Mouse (Mus musculus): ENCODE results near the gene Sdr42e1. TPM values are rescaled to one million over a fixed set of nuclear protein-coding genes. Genes with fewer than 3 reads are reported as not detected.

Gene Sdr42e1
- 3.5 and 4.1 TPM in 2 replicates for polyA plus RNA-seq (2015; fragmentation: Nextera tagmentation; extraction: Ambion mirVana)

DNA sequence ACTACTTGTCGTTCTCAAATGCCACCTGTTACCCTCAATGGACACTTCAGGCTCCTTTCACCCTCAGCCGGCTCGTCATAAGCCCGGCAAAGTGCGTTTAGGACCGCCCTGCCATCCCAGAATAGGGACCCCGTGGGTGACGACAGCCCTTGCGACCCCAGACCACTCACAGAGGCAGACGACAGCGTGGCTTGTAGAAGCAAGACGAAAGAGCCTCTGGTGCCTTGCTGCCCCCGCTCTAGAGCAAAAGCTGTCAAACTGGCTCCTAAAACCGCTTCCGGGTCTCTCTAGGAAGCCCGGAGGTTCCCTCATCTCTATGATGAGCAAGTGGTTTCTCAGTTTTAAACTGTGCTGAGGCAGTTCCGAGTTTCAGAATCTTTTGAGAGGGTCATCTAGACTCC lies at the start of gene Sdr42e1:
TSS of gene Sdr42e1 (minus strand) at position 260 of the 401 bp plus-strand sequence.
- 7% methylated on average over 17 of the region's 17 CpGs for WGBS
- Histone ChIP-seq H3K4me2 (ENCODE audit: low read length) (peak within 1 kb of the TSS; percentile 94), H3K9ac (ENCODE audit: low read depth, low read length) (peak within 1 kb of the TSS; percentile 61), H3K27ac (no peak within 1 kb of the TSS; the same call in 1 of the 2 replicates), H3K36me3 (ENCODE audit: insufficient read depth, low read length) (no peaks in the 10 kb centered on the region), H3K4me1 (replicated peaks; ENCODE audit: insufficient read depth, low read length) (no peaks in the 10 kb centered on the region), H3K4me3 (replicated peaks; ENCODE audit: low read depth, low read length) (peak within 1 kb of the TSS; percentile 48), H3K27me3 (ENCODE audit: insufficient read depth, low read length) (no peaks in the 10 kb centered on the region), H3K9me3 (replicated peaks; ENCODE audit: low read length) (no peaks in the 10 kb centered on the region)
- TF ChIP-seq CTCF (IDR thresholded peaks at IDR 0.05; ENCODE audit: low read depth): no peak
- ATAC-seq (replicated peaks; ENCODE audit: low FRiP score, low read depth): no peak
- peak; percentile 74 for DNase-seq (ENCODE audit: low spot score)

DNA sequence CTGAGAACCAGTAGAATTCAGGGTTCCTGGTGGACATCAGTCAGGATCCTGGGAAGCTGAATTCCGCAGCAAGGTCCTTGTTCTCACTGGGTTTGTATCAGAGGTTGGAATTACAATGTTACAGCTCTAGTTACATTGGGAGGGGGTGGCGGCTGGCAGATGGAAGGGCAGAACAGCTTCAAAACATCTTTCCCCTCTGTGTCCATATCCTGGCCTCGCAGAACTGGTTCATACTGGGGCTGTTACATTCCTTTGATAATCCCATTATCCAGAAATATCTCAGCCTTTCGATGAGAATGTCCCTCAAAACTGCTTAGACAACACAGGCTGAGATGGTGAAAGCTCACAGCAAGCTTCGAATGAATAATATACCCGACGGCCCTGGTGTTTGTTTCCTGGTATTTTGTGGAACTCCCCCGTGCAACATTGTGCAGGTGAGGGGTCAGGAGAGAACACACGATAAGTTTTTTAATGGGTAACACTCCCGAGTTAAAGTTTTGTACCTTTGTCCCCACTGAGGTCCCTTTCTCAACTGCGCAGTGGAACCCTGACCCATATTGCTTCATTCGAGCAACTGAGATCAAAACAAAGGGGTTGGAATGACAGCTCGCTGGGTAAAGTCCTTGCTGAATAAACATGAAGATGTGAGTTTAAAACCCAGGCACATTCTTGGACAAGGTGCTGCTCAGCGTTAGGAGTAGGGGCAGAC lies 44.8 kb upstream of the Sdr42e1 start:
- TF ChIP-seq CTCF (IDR thresholded peaks at IDR 0.05; ENCODE audit: low read depth): no peak
- H3K9ac ChIP-seq (ENCODE audit: low read depth, low read length): no peak overlapping the region
- no peak overlapping the region for H3K4me3 ChIP-seq (replicated peaks; ENCODE audit: low read depth, low read length)
- no peak overlapping the region for H3K4me2 ChIP-seq (ENCODE audit: low read length)
- DNase-seq (ENCODE audit: low spot score): peak; percentile 24
- 65% methylated on average over 14 of the region's 14 CpGs for WGBS
- H3K36me3 ChIP-seq (ENCODE audit: insufficient read depth, low read length): no peaks in the 10 kb centered on the region
- no peaks in the 10 kb centered on the region for H3K27me3 ChIP-seq (ENCODE audit: insufficient read depth, low read length)
- peak overlapping the region; percentile 54; the same call in 1 of the 2 replicates for H3K27ac ChIP-seq
- H3K4me1 ChIP-seq (replicated peaks; ENCODE audit: insufficient read depth, low read length): no peaks in the 10 kb centered on the region
- peak; percentile 78 for ATAC-seq (replicated peaks; ENCODE audit: low FRiP score, low read depth)
- H3K9me3 ChIP-seq (replicated peaks; ENCODE audit: low read length): peaks cover 5% of the 10 kb centered on the region; the same call in 1 of the 2 replicates

DNA sequence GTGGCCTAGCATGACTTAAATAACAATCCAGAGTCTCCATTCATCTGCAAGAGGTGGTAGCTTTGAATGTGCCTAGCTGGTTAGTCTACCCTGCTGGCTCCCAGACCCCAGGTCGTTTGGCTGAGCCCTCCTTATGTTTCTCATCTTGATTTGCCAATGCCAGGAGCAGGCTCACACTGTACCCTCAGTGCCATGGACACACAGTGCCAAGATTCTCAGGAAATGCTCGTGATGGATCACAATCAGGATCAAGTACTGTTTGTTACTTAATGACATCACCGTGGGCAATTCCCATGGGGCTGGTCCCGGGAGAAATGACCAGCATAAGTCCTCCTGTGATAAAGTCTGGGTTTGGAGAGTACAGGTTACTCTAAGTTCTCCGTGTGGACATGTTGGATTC lies 42.4 kb upstream of the Sdr42e1 start:
- Histone ChIP-seq H3K4me3 (replicated peaks; ENCODE audit: low read depth, low read length) (no peak overlapping the region), H3K27me3 (ENCODE audit: insufficient read depth, low read length) (no peaks in the 10 kb centered on the region), H3K9ac (ENCODE audit: low read depth, low read length) (no peak overlapping the region), H3K9me3 (replicated peaks; ENCODE audit: low read length) (no peaks in the 10 kb centered on the region), H3K36me3 (ENCODE audit: insufficient read depth, low read length) (no peaks in the 10 kb centered on the region), H3K4me1 (replicated peaks; ENCODE audit: insufficient read depth, low read length) (no peaks in the 10 kb centered on the region), H3K27ac (no peak overlapping the region), H3K4me2 (ENCODE audit: low read length) (no peak overlapping the region)
- no peak for TF ChIP-seq CTCF (IDR thresholded peaks at IDR 0.05; ENCODE audit: low read depth)
- WGBS: 76% methylated on average over 5 of the region's 5 CpGs
- ATAC-seq (replicated peaks; ENCODE audit: low FRiP score, low read depth): no peak
- DNase-seq (ENCODE audit: low spot score): no peak

DNA sequence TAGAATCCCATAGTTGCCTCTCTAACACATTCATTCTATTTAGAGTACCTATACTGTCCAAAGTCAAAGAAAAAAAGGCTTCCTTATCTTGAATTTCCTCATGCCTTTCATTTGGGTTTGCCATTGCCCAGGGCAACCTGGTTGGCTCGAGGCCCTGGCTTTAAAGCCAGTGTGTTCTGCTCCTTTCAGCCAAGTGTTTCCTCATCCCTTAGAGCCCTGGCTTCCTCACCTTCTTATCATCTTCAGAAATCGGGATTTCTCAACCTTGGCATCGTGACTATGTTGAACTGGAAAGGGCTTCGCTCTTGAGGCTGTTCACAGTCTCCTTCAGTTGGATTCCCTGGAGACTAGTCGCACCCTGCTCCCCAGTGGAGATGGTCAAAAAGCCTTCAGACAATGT lies 41.1 kb upstream of the Sdr42e1 start:
- TF ChIP-seq CTCF (IDR thresholded peaks at IDR 0.05; ENCODE audit: low read depth): no peak
- WGBS: 90% methylated on average over 5 of the region's 5 CpGs
- Histone ChIP-seq H3K4me2 (ENCODE audit: low read length) (no peak overlapping the region), H3K27ac (no peak overlapping the region), H3K36me3 (ENCODE audit: insufficient read depth, low read length) (no peaks in the 10 kb centered on the region), H3K27me3 (ENCODE audit: insufficient read depth, low read length) (no peaks in the 10 kb centered on the region), H3K9me3 (replicated peaks; ENCODE audit: low read length) (no peaks in the 10 kb centered on the region), H3K4me3 (replicated peaks; ENCODE audit: low read depth, low read length) (no peak overlapping the region), H3K4me1 (replicated peaks; ENCODE audit: insufficient read depth, low read length) (no peaks in the 10 kb centered on the region), H3K9ac (ENCODE audit: low read depth, low read length) (no peak overlapping the region)
- DNase-seq (ENCODE audit: low spot score) (no peak), ATAC-seq (replicated peaks; ENCODE audit: low FRiP score, low read depth) (no peak)

DNA sequence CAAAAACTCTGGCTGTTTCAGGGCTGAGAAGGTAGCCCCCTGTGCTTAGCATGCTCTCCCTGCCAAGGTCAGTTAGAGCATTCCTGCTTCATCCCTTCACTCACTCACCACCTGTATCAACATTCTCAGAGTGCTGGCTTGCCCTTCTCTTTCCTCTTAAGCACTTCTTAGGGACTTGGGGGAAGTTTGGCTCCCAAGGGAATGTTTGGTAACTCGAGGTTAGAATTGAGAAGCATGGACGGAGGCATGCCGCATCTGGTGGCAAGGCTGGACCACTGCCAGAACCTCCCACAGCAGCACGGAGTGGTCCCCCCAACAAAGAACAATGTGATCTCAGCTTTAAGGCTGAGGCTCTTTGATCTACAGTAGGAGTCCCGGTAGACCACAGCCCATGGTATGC lies 38.7 kb upstream of the Sdr42e1 start:
- DNase-seq (ENCODE audit: low spot score) (no peak), ATAC-seq (replicated peaks; ENCODE audit: low FRiP score, low read depth) (no peak)
- 46% methylated on average over 5 of the region's 5 CpGs for WGBS
- no peak overlapping the region for H3K9ac ChIP-seq (ENCODE audit: low read depth, low read length)
- H3K4me1 ChIP-seq (replicated peaks; ENCODE audit: insufficient read depth, low read length): no peaks in the 10 kb centered on the region
- H3K9me3 ChIP-seq (replicated peaks; ENCODE audit: low read length): no peaks in the 10 kb centered on the region
- no peaks in the 10 kb centered on the region for H3K36me3 ChIP-seq (ENCODE audit: insufficient read depth, low read length)
- no peaks in the 10 kb centered on the region for H3K27me3 ChIP-seq (ENCODE audit: insufficient read depth, low read length)
- no peak overlapping the region for H3K27ac ChIP-seq
- no peak overlapping the region for H3K4me3 ChIP-seq (replicated peaks; ENCODE audit: low read depth, low read length)
- no peak for TF ChIP-seq CTCF (IDR thresholded peaks at IDR 0.05; ENCODE audit: low read depth)
- H3K4me2 ChIP-seq (ENCODE audit: low read length): no peak overlapping the region

DNA sequence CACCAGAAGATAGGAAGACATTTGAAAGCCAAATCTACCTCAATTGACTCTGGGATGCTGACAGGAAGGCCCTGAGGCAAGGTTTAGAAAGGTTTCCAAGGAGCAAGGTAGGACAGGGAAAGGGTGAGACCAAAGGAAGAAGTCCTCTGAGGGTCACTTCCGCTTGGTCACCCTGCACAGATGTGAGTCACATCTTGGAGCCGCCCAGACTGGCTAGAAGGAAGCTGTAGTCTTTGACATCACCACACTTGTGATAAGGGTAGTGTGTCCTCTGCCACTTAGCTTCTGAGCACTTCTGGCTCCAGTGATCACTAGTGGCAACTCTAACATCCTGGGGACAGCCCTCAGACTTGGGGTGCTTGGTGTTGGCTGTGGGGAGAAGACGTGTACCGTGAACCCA lies 32.7 kb upstream of the Sdr42e1 start:
- ATAC-seq (replicated peaks; ENCODE audit: low FRiP score, low read depth) (no peak), DNase-seq (ENCODE audit: low spot score) (no peak)
- no peak overlapping the region for H3K9ac ChIP-seq (ENCODE audit: low read depth, low read length)
- WGBS: 80% methylated on average over 4 of the region's 4 CpGs
- no peak overlapping the region for H3K27ac ChIP-seq
- no peaks in the 10 kb centered on the region for H3K4me1 ChIP-seq (replicated peaks; ENCODE audit: insufficient read depth, low read length)
- H3K9me3 ChIP-seq (replicated peaks; ENCODE audit: low read length): no peaks in the 10 kb centered on the region
- H3K4me3 ChIP-seq (replicated peaks; ENCODE audit: low read depth, low read length): no peak overlapping the region
- no peak overlapping the region for H3K4me2 ChIP-seq (ENCODE audit: low read length)
- no peaks in the 10 kb centered on the region for H3K36me3 ChIP-seq (ENCODE audit: insufficient read depth, low read length)
- TF ChIP-seq CTCF (IDR thresholded peaks at IDR 0.05; ENCODE audit: low read depth): no peak
- no peaks in the 10 kb centered on the region for H3K27me3 ChIP-seq (ENCODE audit: insufficient read depth, low read length)
